Mouse (Mus musculus) MEL (cell line): ENCODE data around the gene Ywhae.

Experiments
- CTCF ChIP-seq, 3 experiments: IDR thresholded peaks in 2 of 3; conservative IDR thresholded peaks in 1 of 3; 2 replicates each; pipeline ENCODE4 v1.5.1; 2011 to 2012; ENCODE audit warnings: low read length in 3 of 3, low read depth in 2 of 3, mild to moderate bottlenecking in 2 of 3, improper control_type of control experiment in 1 of 3, inconsistent platforms in 1 of 3, mixed read lengths in 1 of 3, moderate library complexity in 1 of 3; ENCODE audit not compliant: control insufficient read depth in 1 of 3, insufficient read depth in 1 of 3, poor library complexity in 1 of 3, severe bottlenecking in 1 of 3
- EP300 ChIP-seq, 2 experiments: IDR thresholded peaks; 2 replicates each; pipeline ENCODE4 v1.6.1; 2011; ENCODE audit warnings: improper control_type of control experiment in 2 of 2, low read length in 2 of 2, low read depth in 1 of 2, mild to moderate bottlenecking in 1 of 2
- MAX ChIP-seq: IDR thresholded peaks from 2 replicates; pipeline ENCODE4 v1.6.1; 2011; ENCODE audit warnings: low read length, improper control_type of control experiment
- POLR2A ChIP-seq, 2 experiments: IDR thresholded peaks; 2 replicates each; pipeline ENCODE4 v1.6.1; 2011 to 2012; ENCODE audit warnings: low read length in 2 of 2, mild to moderate bottlenecking in 2 of 2, control low read depth in 1 of 2, improper control_type of control experiment in 1 of 2, low read depth in 1 of 2, moderate library complexity in 1 of 2; ENCODE audit not compliant: control insufficient read depth in 1 of 2, insufficient read depth in 1 of 2, poor library complexity in 1 of 2
- TAL1 ChIP-seq: IDR thresholded peaks from 2 replicates; pipeline ENCODE4 v1.6.1; 2012; ENCODE audit warnings: mild to moderate bottlenecking, inconsistent platforms, low read length, moderate library complexity, mixed read lengths
- UBTF ChIP-seq: IDR thresholded peaks from 2 replicates; pipeline ENCODE4 v1.6.1; 2012; ENCODE audit warnings: low read depth, mild to moderate bottlenecking, inconsistent platforms, low read length, improper control_type of control experiment, moderate library complexity, borderline replicate concordance; ENCODE audit not compliant: insufficient read depth

- TF ChIP-seq POLR2A (IDR thresholded peaks at IDR 0.05; ENCODE audit: control insufficient read depth in 1 of 2, insufficient read depth in 1 of 2, low read depth in 1 of 2, low read length in 2 of 2, poor library complexity in 1 of 2) (no peak), CTCF (IDR thresholded peaks at IDR 0.05 in 2 of 3, conservative IDR thresholded peaks at IDR 0.05 in 1 of 3; ENCODE audit: control insufficient read depth in 1 of 3, insufficient read depth in 1 of 3, low read depth in 2 of 3, low read length in 3 of 3, poor library complexity in 1 of 3, severe bottlenecking in 1 of 3) (peak in 2 of 3 experiments; percentile 41 to 50; a peak in 4 of 6 replicates), EP300 (IDR thresholded peaks at IDR 0.05; ENCODE audit: low read depth in 1 of 2, low read length in 2 of 2) (no peak), UBTF (no peak), MAX (no peak), TAL1 (no peak)
These were observed 48.2 kb upstream of the Ywhae start for GRCm38 (mm10) chr11:75684462-75684861.
